Mouse (Mus musculus) megakaryocyte progenitor cell, adult 5-6 weeks (primary cell): Measurements from ENCODE around the gene Dlec1. TPM values are rescaled to one million over a fixed set of nuclear protein-coding genes. Genes with fewer than 3 reads are reported as not detected.

Source experiments
- ATAC-seq: replicated peaks from 2 replicates; pipeline ENCODE4 v1.8.0; 2016; ENCODE audit warnings: mild to moderate bottlenecking, moderate TSS enrichment, inconsistent platforms; ENCODE audit not compliant: poor library complexity
- total RNA-seq, 2 experiments: library from RNA; stranded (forward) in 1 of 2; stranded (reverse) in 1 of 2; fragments of 157-497, 149-512 nt in 1 of 2; fragments of 200-1000 nt in 1 of 2; gene quantifications; 2 replicates each; pipeline versions ENCODE4 v1.2.3 to v1.2.4; 2015 to 2017

The Dlec1 gene
- total RNA-seq, 2 experiments from 2014 or later, result 3.9 TPM; not detected in 1

DNA sequence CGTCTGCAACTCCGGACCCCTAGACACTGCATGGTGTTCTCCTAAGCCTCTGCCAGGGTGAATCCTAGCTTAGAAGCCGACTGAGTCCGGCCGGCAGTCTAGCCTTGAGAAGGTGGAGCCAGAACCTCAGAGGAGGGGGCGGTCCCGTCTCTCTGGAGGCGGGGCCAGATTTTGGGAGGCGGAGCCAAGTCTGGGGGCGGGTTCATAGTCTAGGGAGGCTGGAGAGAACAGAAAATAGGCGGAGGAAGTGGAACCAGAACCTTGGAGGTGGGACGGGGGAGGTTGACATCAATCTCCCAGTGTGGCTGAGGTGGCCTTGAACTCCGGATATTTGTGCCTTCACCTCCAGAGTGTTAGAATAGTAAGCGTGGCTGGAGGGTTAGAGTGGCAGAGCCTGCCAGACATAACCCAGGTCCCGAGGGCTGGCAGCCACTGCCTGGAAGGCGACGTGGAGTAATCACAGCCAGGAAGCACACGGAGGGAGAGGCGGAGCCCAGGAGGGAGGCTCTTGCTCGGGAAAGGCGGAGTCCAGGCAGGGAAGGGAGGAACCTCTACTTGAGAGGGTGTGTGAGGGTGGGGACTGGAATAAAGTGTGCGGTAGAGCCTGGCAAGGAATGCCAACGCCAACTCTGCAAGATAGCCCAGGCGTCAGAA is 14.0 kb upstream of the Dlec1 start:
- peak; percentile 88 for ATAC-seq

DNA sequence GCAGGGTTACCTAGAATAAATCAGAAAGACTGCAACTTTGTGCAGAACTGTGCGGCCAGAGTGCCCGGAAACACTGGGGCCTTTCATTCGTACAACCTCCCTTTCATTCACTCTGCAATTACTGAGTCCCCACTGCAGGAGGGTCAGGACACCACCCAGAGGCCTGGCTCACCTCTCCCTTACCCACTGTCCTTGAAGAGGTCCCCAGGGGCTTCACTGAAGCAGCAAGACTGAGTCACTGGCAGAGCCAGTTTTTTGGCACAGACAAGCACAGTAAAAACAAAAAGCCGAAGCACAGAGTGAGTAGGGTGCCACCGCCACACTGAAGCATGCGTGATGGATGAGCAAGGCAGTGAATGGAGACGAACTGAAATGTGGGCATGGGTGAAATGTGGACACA is 12.8 kb upstream of the Dlec1 start:
- no peak for ATAC-seq

DNA sequence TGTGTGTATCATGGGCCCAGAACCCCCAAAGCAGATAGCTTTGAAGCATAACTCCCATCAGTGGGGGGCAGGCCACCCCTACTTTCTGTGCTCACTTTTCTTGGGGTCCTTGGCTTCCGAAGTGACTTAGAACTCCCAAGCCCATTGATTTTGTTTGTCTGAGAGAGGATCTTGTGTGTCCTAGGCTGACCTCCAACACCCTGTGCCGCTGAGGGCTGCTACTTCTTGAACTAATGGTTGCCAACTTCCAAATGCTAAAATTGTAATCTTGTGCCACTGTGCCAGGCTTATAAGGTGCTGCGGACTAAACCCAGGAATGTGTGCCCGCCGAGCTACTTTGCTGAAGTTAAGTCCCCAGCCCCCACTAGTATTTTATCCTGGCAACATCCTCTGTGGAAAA is 11.8 kb upstream of the Dlec1 start:
- no peak for ATAC-seq

DNA sequence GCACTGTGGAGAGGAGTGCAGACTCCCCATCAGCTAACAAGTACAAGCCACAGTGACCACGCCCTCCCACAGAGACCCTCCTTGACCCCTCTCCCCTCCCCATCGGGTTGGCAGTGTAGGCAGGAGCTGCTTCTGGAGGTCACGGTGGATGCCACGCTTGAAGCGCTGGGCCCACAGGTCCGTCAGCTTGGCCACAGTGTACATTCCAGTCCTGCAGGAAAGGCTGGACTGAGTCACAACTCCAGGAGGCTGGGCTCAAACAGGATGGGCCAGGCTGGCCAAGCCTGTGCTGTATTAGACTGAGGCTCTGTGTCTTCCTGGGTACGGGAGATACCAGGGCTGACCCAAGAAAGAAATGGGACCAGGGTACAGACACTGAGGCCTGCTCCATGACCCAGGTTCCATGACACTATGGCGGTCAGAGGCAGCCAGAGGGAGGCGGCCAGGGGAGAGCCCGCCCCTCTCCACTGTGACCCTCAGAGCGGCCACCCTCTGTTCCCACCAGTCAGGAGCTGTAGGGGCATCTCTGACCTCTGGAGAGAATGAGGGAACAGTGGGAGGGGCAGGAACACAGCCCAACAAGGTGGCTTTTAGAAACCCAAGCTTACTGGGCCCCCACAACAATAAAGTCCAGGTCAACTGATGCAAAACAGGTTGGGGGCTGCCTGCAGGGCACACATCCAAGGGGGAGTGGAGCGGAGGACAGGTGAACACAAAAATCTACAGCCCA is 10.5 kb upstream of the Dlec1 start:
- no peak for ATAC-seq

DNA sequence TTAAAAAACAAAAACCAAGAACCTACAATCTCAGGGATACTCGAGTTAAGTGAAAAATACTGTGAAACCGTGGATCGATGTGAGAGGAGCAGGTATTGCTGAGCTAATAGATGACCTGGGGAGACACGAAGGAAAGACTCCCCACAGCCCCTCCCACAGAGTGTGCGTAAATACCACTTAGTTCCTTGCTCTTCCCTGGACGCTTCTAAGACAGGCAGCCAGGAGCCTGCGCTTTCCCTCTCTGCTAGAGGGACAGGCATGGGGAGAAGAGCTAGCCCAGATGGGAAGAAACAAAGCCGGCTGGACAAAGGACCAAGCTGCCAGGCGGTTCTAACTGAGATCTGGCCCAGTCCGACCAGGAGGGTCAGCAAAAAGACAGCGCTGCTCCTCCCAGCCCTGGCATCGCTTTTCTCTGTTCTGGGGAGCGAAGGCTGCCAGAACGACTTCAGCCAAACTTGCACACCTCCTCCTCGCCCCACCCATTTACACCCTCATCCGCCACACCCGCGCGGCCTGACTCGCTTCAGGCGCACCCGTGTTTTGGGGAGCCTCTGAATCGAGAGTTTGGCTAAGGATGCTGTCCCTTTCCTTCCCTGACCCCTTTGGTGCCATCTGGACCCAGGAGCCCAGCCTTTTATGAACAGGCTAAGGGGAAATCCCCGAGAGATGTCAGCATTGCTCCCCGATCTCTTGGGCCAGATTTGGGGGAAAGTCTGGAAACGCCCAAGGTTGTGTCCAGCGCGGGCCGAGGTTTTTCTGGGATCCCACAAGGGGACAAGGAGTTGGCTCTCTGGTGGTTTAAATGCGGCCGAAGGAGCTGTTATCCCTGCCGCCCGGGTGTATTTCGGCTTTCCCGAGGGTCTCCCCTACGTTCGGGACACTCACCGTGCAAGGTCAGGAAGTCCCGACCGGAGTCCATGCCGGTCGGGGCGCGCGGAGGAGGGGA is 9.5 kb upstream of the Dlec1 start:
- no peak for ATAC-seq

DNA sequence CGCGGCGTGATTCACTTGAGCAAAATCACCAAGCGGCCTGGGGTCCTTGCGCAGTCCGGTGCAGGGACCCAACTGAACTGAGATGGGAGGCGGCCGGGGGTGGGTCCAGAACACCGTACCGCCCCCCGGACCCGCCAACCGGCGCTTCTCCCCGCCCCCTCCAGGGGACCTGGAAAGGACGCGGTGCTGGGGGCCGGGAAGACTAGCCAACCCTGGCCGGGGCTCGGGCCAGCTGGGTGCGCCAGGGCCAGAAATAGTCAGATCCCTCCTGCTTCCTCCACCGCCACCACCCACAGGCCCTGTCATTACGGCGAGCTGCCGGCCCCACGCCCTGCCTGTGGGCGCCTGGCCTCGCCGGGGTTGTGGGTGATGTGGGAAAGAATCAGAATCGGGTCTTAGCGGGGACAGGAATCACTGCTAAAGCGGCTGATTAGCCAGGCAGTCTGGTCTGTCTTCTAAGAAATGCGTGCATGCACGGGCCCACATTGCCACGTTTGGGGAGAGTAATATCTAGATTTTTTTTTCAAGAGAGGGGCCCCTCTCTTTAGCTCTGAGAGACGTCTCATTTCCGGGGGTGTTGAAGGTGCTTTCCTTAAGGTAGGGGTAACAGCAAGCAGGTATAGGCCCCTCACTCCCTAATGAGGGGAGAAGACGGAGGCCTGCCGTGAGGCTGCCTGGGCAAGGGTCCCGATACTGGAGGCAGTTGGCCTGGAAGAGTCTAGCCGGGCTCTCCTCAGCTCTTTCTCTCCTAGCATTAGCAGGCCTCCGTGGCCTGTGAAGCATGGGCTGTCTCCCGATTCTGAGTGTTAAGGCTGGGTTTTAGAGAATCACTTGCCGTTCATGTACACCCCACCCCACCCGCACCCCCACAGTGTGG is 8.6 kb upstream of the Dlec1 start, which contains the start of gene Plcd1:
TSS of gene Plcd1 (minus strand) at position 84 of the 877 bp plus-strand sequence.
- ATAC-seq, result peak; percentile 49

DNA sequence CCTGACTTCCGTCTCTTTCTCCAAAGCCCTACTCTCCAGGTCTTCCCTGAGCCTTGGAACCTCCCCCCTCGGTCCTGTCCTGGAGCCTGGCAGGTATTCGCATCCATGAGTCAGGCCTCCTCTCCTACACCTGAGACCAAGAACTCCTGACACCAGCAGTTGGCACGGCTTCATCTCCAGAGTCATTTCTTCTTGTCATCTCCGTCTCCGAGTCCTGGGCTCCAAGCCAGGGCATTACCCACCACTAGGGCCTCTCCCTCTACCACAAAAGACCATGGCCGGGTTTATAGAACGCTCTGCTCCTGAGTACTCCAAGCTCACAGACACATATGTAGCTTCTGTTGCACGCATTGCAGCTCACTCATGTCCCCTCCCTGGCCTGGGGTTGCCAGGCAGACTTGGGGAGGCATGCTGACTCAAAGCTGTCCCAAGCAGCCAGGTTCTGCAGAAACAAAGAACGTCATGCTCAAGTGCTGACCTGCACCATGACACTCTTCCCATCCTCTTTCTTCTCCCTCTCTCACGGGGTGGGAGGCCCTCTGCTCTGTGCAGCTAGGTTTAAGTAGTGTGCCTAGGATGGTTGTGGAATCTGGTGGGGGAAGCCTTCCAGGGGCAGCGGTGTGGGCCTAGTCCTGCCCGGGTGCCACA is 7.7 kb upstream of the Dlec1 start:
- no peak for ATAC-seq

DNA sequence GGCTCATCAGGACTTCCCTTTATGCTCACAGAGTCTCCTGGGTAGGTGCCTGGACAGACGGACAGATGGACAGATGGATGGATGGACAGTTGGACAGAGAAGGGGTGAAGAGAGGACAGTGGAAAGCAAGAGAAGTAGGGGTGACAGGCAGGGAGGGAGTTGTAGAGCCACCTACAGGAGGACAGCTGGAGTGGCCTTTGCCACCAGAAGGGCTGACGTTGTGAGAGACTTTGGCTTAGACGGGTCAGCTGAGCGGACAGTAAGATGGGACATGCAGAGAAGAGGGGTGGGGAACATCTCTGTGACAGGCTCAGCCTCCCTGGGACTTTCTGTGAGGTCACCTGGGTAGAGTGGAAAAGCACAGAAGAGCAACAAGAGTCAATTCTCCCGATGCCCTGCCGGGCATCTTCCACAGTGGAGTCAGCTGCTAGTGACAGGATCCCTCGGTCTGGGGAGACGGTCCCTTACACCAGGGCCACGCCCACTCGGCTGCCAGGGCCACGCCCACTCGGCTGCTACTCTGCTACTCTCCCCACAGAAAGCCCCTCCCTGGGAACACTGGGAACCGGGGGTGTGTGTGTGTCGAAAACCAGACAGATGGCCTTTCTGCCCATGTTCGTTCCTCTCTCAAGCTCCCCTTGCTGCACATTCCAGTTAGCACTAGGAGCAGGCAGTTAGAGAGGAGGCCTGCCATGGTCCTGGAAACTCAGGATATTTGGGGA is 1.9 kb upstream of the Dlec1 start:
- no peak for ATAC-seq

DNA sequence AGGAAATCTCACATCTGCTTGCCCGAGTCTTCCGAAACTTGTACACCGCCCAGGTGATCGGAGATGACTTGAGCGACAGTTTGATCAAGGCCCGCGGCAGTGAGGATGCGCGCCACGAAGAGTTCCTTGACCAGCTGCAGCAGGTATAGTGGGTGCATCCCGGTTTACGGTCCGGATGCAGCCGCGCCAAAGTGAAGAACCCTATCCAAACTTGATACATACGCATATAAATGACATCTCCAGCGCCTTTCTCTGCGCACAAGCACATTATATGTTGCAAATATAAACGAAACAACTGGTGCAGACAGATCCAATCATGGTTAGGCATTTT is 470 bp downstream of the Dlec1 start:
- no peak for ATAC-seq

DNA sequence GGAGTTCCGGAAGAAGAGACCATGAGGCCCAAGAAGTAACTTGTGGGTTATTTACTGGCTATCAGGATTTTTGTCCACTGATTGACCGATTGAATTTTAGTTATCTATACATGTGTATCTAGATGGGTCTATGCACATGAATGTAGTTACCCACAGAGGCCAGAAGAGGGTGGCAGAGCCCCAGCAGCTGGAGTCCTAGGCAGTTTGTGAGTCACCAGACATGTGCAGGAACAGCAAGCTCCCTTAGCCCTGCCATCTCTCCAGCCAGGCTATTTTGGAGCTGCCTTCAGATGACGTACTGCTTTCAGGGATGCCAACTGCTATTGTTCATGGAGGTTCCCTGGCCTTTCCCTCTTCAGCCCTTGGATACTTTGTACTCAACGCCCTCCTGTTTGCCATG is 5.3 kb downstream of the Dlec1 start:
- ATAC-seq, result peak; percentile 87

DNA sequence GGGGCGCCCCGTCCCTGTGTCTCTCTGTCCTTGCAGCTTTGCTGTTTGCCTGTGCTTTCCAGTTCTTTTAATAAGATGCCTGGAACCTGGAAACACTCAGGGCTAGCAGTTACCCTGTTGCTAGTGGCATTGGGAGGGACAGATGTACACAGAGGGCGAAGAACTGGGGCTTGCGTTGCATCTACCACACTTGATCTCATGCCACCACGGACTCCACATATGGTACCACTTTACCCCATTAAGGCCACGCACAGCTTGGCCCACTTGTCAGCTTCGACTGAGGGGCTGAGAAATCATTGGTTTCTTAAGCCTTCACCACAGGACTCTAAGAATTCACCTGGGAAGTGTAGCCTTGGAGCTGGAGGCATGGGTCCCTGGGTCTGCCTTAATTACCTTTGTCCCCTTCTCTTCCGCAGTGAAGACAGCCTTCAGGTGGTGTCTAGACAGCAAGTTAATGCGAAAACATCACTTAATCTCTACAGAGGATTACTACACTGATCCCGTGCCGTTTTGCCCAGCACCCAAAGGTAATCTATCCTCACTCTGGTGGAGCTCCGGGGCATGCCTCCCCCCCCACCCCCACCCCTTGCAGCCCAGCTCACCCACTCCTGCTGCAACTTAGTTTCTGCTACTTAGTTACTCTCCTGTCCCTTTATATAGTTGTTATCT is 7.5 kb downstream of the Dlec1 start:
- ATAC-seq, result no peak

DNA sequence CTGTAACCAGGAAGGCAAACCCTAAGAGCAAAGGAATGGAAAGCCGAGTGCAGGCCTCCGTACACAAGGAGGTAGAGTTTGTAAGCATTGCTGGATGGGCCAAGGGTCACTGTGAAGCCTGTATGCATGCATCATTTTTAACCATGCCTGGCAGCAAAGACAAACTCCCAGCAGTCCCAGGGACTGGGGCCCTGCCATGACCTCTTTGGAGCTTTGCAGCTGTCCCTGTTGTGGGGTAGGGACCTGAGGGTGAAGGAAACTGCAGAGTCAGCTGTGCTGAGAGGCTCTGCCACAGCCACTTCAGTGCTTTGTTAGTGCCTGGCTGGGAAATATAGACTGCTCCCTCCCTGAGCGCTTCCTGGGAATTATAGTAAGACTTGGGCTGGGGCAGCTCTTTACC is 8.4 kb downstream of the Dlec1 start:
- no peak for ATAC-seq

DNA sequence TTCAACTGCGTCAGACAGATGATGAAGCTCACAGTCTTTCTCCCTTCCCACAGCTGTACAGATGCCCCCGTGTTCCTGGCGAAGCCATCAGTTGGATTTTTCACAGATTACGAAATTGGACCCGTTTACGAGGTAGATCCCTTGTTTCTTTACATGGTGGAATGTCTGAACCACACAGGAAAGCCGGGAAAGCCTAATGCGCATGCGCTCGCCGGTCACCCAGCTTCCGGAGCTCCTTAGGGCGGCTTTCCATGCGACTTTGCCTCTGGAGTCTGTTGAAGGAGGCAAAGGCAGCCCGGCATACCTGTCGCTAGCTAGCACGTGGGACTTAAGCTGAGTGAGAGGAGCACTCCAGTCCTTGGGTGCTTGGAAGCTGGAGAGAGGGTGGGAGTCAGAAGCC is 12.6 kb downstream of the Dlec1 start:
- ATAC-seq, result no peak

DNA sequence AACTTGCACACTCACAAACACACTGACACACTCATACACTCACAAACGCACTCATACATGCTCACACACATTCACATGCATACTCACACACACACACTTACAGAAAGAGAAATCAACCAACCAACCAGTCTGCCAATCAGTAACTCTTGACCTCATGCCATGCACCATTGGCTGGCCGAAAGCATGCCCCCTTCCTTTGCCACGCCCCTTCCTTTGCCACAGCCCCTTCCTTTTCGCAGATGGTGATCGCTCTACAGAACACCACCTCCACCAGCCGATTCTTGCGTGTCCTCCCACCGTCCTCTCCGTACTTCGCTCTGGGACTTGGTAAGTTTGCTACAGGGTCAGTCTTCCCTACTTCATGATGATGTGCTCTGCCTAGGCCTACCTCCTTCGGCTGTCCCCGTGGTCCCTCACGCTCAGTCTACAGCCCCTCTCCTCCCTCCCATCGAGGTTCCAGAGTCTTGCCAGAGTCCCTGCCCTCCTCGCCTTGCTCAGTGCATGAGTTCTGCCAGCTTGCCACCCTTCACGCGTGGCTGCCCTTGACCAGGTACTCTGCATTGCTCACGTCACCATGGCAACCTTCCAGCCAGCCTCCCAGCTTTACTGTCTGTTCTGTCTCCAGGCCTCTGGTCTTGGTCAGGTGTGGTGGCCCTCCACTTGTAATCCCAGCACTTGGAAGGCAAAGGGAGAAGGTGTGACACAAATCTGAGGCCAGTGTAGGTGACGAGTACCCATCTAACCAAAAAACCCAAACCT is 17.3 kb downstream of the Dlec1 start:
- ATAC-seq, result no peak

DNA sequence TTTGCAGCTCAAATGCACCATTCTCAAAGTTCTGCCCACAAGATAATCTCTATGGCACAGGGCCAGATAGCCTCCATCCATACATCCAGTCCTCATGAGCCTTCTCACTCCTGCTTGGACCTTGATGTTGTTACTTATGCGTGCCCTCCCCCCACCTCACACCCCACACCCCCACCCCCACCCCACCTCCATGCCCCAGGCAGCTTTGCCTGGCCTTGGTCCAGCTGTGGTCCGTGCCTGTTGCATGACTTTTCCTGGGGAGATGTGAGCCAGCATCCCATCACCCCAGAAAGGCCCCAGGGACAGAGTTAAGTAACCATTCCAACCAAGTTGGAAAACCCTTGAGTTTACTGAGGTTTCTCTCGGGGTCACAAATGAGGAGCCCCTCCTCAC is 17.9 kb downstream of the Dlec1 start:
- no peak for ATAC-seq

DNA sequence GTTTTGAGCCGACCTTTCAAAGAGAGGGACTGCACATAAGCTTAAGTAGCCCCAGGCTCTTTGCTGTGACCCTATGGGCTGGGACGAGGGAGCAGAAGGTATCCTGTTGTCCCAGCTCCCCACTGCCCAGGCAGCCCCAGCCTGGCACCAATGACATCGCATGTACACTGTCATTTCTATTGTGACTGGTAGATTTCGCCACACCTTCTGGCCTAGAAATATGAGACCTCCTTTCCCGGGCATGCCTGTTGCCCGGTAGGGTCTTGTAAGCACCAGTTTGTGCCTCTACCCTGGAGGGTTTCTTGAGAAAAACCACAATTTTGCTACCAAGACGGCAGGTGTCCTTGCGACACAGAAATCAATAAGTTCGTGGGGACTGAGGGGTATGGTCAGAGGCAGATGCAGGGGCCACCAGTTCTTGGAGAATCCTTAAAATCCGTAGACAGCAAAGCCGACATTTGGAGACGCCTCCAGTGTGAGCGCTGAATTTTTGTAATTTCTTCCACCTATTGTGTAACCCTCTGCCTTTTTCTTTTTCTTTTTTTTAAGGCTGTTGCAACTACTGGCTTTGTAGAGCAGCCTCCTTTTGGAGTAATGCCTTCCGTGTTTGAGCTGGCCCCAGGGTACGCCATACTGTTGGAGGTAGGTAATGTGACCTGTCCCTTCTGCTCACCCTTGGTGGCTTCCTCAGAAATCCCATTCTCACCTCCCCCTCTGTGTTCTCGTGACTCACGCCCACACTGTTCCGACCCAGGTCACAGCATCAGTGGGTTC is 20.5 kb downstream of the Dlec1 start:
- peak; percentile 69 for ATAC-seq

DNA sequence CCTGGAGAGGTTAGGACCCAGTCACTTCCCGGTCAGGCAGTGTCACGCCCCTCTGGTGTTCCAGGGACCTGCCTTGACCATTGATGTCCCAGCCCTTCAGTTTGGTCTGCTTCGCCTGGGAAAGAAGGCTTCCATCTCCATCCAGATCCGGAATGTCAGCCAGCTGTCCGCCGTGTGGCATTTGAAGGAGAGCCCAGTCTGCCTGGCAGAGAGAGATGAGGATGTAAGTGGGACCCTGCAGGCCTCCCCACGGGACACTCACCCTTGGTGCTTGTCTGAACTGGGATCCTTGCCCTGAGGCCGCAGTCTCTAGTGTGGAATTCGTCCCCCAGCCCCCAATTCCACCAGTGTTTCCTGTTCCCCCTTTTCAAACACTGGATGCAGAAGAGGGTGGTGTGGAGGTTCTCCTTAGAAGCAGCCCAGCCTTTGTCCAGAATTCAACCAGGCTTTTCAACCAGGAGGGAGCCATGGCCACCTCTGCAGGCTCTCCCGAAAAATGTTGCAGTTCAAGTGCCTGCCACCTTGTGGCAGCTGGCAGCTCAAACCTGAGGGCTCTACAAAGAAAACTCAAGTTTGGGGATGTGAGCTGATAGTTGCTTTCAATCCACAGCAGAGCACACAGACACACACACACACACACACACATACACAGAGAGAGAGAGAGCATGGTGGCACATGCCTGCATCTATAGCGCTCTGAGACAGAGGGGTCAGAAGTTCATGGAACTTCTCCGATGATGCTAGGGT is 26.3 kb downstream of the Dlec1 start:
- ATAC-seq, result no peak
